Mouse (Mus musculus) myocyte (in vitro differentiated cells): ENCODE measurements around the gene Stxbp2. TPM values are rescaled to one million over a fixed set of nuclear protein-coding genes. Genes with fewer than 3 reads are reported as not detected.

Experiments used
- H3K27me3 ChIP-seq: one replicate; pipeline ENCODE4 v1.6.1; 2011; ENCODE audit not compliant: control insufficient read depth, insufficient read depth, insufficient read length
- H3K36me3 ChIP-seq: one replicate; pipeline ENCODE4 v1.6.1; 2011; ENCODE audit not compliant: control insufficient read depth, insufficient read depth
- H3K4me2 ChIP-seq: one replicate; pipeline ENCODE4 v1.6.1; 2011; ENCODE audit warnings: low read depth, control low read depth
- H3K4me3 ChIP-seq: one replicate; pipeline ENCODE4 v1.5.1; 2011; ENCODE audit warnings: mild to moderate bottlenecking, control low read depth, moderate library complexity
- H3K79me2 ChIP-seq: one replicate; pipeline ENCODE4 v1.6.1; 2011; ENCODE audit not compliant: control insufficient read depth, insufficient read depth
- H3ac ChIP-seq: one replicate; pipeline ENCODE4 v1.6.1; 2011; ENCODE audit not compliant: control insufficient read depth, insufficient read length
- CEBPB ChIP-seq: IDR thresholded peaks from 2 replicates; pipeline ENCODE4 v1.6.1; 2011; ENCODE audit warnings: mild to moderate bottlenecking, moderate library complexity; ENCODE audit not compliant: poor library complexity, insufficient read depth, severe bottlenecking
- E2F4 ChIP-seq: IDR thresholded peaks from one replicate; pipeline ENCODE4 v1.6.1; 2011; ENCODE audit warnings: mild to moderate bottlenecking, control low read depth, moderate library complexity; ENCODE audit not compliant: insufficient read depth
- MAX ChIP-seq: IDR thresholded peaks from one replicate; pipeline ENCODE4 v1.6.1; 2011; ENCODE audit warnings: low read depth, mild to moderate bottlenecking, control low read depth
- MYOD1 ChIP-seq, 3 experiments: IDR thresholded peaks; one replicate each; pipeline ENCODE4 v1.6.1; 2011; ENCODE audit warnings: control low read depth in 2 of 3, low read depth in 2 of 3, mild to moderate bottlenecking in 2 of 3, moderate library complexity in 1 of 3; ENCODE audit not compliant: insufficient read length in 2 of 3, control insufficient read depth in 1 of 3
- MYOG ChIP-seq, 3 experiments: IDR thresholded peaks; one replicate each; pipeline ENCODE4 v1.6.1; 2011; ENCODE audit warnings: control low read depth in 2 of 3, low read depth in 2 of 3, mild to moderate bottlenecking in 2 of 3; ENCODE audit not compliant: insufficient read length in 2 of 3, control insufficient read depth in 1 of 3, insufficient read depth in 1 of 3
- POLR2A ChIP-seq: IDR thresholded peaks from one replicate; pipeline ENCODE4 v1.6.1; 2011; ENCODE audit warnings: low read depth, mild to moderate bottlenecking, control low read depth, moderate library complexity; ENCODE audit not compliant: insufficient read length
- POLR2AphosphoS2 ChIP-seq: IDR thresholded peaks from one replicate; pipeline ENCODE4 v1.6.1; 2011; ENCODE audit warnings: low read depth, control low read depth; ENCODE audit not compliant: insufficient read length
- REST ChIP-seq: IDR thresholded peaks from one replicate; pipeline ENCODE4 v1.6.1; 2011; ENCODE audit warnings: mild to moderate bottlenecking, control low read depth, moderate library complexity; ENCODE audit not compliant: insufficient read depth, insufficient read length
- SRF ChIP-seq: IDR thresholded peaks from one replicate; pipeline ENCODE4 v1.6.1; 2011; ENCODE audit warnings: low read depth; ENCODE audit not compliant: control insufficient read depth, insufficient read length
- TCF12 ChIP-seq: IDR thresholded peaks from one replicate; pipeline ENCODE4 v1.6.1; 2011; ENCODE audit warnings: mild to moderate bottlenecking, control low read depth; ENCODE audit not compliant: poor library complexity, insufficient read depth, severe bottlenecking
- TCF3 ChIP-seq: IDR thresholded peaks from one replicate; pipeline ENCODE4 v1.6.1; 2011; ENCODE audit warnings: low read depth, control low read depth; ENCODE audit not compliant: insufficient read length
- USF1 ChIP-seq: IDR thresholded peaks from one replicate; pipeline ENCODE4 v1.6.1; 2011; ENCODE audit warnings: low read depth, mild to moderate bottlenecking, control low read depth, moderate library complexity
- polyA plus RNA-seq: library from polyadenylated mRNA; unstranded; fragments of >200 nt; fragmentation: generic; extraction: Trizol; gene quantifications from one replicate; pipeline ENCODE4 v1.2.1, GENCODE M21; 2012; ENCODE audit warnings: missing spikeins

Stxbp2 gene
- polyA plus RNA-seq, 1 experiment = 7.7 TPM

DNA sequence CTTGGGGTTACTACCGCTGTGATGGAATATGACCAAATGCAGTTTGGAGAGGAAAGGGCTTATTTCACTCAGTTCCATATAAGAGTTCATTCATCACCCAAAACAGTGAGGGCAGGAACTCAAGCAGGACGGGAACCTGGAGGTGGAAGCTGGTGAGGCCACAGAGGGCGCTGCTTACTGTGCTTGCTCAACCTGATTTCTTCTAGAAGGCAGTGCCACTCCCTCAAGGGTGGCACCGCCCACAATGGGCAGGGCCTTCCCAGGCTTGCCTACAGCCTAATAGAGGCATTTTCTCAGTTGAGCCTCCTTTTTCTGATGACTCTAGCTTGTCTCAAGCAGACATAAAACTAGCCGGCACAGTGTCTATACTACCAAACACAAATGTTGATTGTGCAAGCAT lies 15.0 kb downstream of the Stxbp2 start:
- Histone ChIP-seq H3K4me2 (no peak overlapping the region), H3K27me3 (no peaks in the 10 kb centered on the region), H3K36me3 (no peaks in the 10 kb centered on the region), H3ac (no peak overlapping the region), H3K79me2 (no peaks in the 10 kb centered on the region), H3K4me3 (no peak overlapping the region)
- TF ChIP-seq E2F4 = no peak
- TF ChIP-seq CEBPB = no peak
- TF ChIP-seq TCF3 = no peak
- TF ChIP-seq REST = no peak
- TF ChIP-seq MYOG (IDR thresholded peaks at IDR 0.05; ENCODE audit: control insufficient read depth in 1 of 3, insufficient read depth in 1 of 3, insufficient read length in 2 of 3, low read depth in 2 of 3) = no peak
- no peak for TF ChIP-seq POLR2AphosphoS2
- no peak for TF ChIP-seq MAX
- TF ChIP-seq MYOD1 (IDR thresholded peaks at IDR 0.05; ENCODE audit: control insufficient read depth in 1 of 3, insufficient read length in 2 of 3, low read depth in 2 of 3) = no peak
- no peak for TF ChIP-seq TCF12
- TF ChIP-seq USF1 = no peak

DNA sequence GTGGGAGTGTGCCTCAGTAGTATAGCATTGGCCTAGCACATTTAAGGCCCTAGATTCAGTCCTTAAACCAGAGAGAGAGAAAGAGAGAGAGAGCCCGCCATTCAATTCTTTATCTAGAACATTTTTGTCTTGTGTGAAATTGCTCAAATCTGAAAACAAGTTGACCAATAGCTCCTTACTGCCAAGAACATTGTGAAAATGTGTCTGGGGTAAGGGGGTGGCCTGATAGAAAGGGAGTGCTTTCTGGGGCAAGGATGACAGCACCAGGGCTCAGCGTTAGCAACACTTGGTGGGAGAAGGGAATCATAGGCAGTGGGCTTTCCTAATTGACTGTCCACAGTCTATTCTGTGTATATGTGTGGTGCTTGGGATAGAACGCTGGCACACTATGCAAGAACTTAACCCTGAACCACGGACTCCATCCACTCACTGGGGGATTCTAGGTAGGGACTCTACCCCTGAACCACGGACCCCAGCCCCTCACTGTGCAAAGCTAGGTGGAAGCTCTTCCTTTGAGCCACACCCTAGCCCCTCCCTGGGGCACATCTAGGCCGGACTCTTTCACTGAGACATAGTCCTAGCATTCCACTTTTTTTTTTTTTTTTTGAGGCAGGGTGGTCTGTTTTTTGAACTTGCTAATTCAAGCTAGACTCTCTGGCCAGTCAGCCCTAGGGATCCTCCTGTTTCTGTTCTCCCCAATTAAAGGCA lies 16.2 kb downstream of the Stxbp2 start:
- Histone ChIP-seq H3K4me2 (no peak overlapping the region), H3K27me3 (no peaks in the 10 kb centered on the region), H3K36me3 (no peaks in the 10 kb centered on the region), H3K79me2 (no peaks in the 10 kb centered on the region), H3K4me3 (no peak overlapping the region), H3ac (no peak overlapping the region)
- TF ChIP-seq REST (no peak), MYOG (IDR thresholded peaks at IDR 0.05; ENCODE audit: control insufficient read depth in 1 of 3, insufficient read depth in 1 of 3, insufficient read length in 2 of 3, low read depth in 2 of 3) (no peak), TCF12 (no peak), MAX (no peak)

DNA sequence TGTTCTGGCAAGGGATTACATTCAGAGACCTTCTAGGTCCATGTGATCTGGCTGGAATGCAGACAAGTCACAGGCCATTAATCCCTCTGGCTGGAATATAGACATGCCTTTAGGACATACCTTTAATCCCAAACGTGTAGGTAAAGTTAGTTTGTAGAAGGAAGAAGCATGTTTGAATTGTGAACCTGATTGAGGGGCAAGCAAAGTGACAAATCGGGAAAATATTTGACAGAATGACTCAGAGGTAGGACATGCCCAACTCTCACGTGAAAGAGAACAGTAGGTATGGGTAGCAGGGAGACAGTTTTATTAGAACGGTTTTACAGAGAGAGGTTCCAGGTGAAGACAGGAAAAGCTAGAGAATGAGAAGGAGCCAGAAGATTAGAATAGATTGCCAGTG lies 16.8 kb downstream of the Stxbp2 start:
- no peak overlapping the region for H3K4me2 ChIP-seq
- no peaks in the 10 kb centered on the region for H3K79me2 ChIP-seq
- TF ChIP-seq POLR2AphosphoS2 (no peak), MAX (no peak), USF1 (no peak), MYOD1 (IDR thresholded peaks at IDR 0.05; ENCODE audit: control insufficient read depth in 1 of 3, insufficient read length in 2 of 3, low read depth in 2 of 3) (no peak), REST (no peak), SRF (no peak), E2F4 (no peak), CEBPB (no peak), MYOG (IDR thresholded peaks at IDR 0.05; ENCODE audit: control insufficient read depth in 1 of 3, insufficient read depth in 1 of 3, insufficient read length in 2 of 3, low read depth in 2 of 3) (no peak), TCF3 (no peak), POLR2A (no peak)
- H3ac ChIP-seq = no peak overlapping the region
- no peaks in the 10 kb centered on the region for H3K27me3 ChIP-seq
- H3K4me3 ChIP-seq = no peak overlapping the region
- no peaks in the 10 kb centered on the region for H3K36me3 ChIP-seq

DNA sequence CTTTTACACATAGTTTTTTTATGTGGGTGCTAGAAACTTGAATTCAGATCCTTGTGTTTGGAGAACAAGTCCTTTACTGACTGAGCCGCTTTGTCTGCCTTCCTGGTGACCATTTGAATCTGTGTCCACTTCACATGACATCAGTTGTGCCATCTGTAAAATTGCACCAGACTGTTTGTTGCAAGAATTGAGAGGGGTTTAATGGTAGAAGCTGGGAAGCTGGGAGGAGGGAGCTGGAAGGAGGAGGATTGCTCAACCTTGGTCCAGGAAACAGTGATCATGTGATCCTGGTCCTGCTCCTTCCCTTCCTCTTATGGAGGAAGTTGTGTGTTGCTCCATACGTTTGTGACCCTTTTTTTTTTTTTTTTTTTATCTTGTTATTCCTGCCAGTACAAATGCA lies 17.5 kb downstream of the Stxbp2 start:
- Histone ChIP-seq H3ac (no peak overlapping the region), H3K79me2 (no peaks in the 10 kb centered on the region), H3K36me3 (no peaks in the 10 kb centered on the region), H3K4me3 (no peak overlapping the region), H3K27me3 (no peaks in the 10 kb centered on the region), H3K4me2 (no peak overlapping the region)
- no peak for TF ChIP-seq E2F4
- no peak for TF ChIP-seq USF1
- TF ChIP-seq CEBPB = no peak
- TF ChIP-seq MYOG (IDR thresholded peaks at IDR 0.05; ENCODE audit: control insufficient read depth in 1 of 3, insufficient read depth in 1 of 3, insufficient read length in 2 of 3, low read depth in 2 of 3) = no peak
- no peak for TF ChIP-seq MAX
- no peak for TF ChIP-seq TCF3
- no peak for TF ChIP-seq MYOD1 (IDR thresholded peaks at IDR 0.05; ENCODE audit: control insufficient read depth in 1 of 3, insufficient read length in 2 of 3, low read depth in 2 of 3)
- no peak for TF ChIP-seq REST
- no peak for TF ChIP-seq POLR2A
- no peak for TF ChIP-seq TCF12
- no peak for TF ChIP-seq POLR2AphosphoS2

DNA sequence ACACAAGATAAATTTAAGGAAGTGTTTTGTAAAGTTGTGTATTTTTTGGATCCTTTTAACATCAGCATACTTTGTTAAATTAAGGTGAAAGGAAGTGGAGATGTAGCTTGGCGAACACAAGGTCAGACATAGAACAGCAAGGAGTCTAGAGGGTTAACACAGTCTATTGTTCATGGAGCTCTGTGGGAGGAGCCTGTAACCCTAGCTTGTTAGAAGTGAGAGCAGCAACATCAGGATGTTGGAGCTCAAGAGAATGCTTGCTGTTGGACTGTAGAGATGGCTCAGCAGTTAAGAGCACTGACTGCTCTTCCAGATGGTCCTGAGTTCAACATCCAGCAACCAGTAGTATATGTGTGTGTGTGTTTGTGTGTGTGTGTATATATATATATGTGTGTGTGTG lies 18.2 kb downstream of the Stxbp2 start:
- Histone ChIP-seq H3K79me2 (no peaks in the 10 kb centered on the region), H3K27me3 (no peaks in the 10 kb centered on the region), H3K4me2 (no peak overlapping the region), H3ac (no peak overlapping the region), H3K4me3 (no peak overlapping the region), H3K36me3 (no peaks in the 10 kb centered on the region)
- no peak for TF ChIP-seq CEBPB
- TF ChIP-seq USF1 = no peak
- no peak for TF ChIP-seq MAX
- TF ChIP-seq POLR2A = no peak
- TF ChIP-seq TCF12 = no peak
- no peak for TF ChIP-seq POLR2AphosphoS2
- no peak for TF ChIP-seq MYOG (IDR thresholded peaks at IDR 0.05; ENCODE audit: control insufficient read depth in 1 of 3, insufficient read depth in 1 of 3, insufficient read length in 2 of 3, low read depth in 2 of 3)
- no peak for TF ChIP-seq REST
- TF ChIP-seq TCF3 = no peak
- TF ChIP-seq SRF = no peak
- TF ChIP-seq MYOD1 (IDR thresholded peaks at IDR 0.05; ENCODE audit: control insufficient read depth in 1 of 3, insufficient read length in 2 of 3, low read depth in 2 of 3) = no peak
